Mouse (Mus musculus) left cerebral cortex, postnatal 10 days (tissue): ENCODE results near the gene Cfap58. TPM values are rescaled to one million over a fixed set of nuclear protein-coding genes. Genes with fewer than 3 reads are reported as not detected.

ENCODE experiments used
- DNase-seq, 2 experiments: peaks; one replicate each; pipeline ENCODE4 v3.0.0; 2021 to 2022; ENCODE audit warnings: low spot score in 2 of 2, mixed read lengths in 1 of 2; ENCODE audit errors: extremely low spot score in 1 of 2
- intact Hi-C: fragments of 180-260 bp; cut with DNase I; formaldehyde crosslinking; loops from one replicate; pipeline ENCODE4 v1.15.1; 2025
- microRNA-seq: library from miRNA; unstranded; fragments of <30 nt; microRNA quantifications from one replicate; pipeline ENCODE4 v1.2.0, GENCODE M21; 2022
- total RNA-seq, 2 experiments: library from RNA; stranded (reverse); gene quantifications; 2 replicates each; pipeline ENCODE4 v1.2.3; 2021

The Cfap58 gene
- total RNA-seq, 2 experiments from 2014 or later: 0.54 to 1.2 TPM

GRCm38 (mm10) chr19:48022763-48023162, 85.3 kb downstream of the Cfap58 start:
- intact Hi-C loops: no loop called here
- no peak for DNase-seq

- no peak for DNase-seq
- intact Hi-C loops: no loop called here
Observed at GRCm38 (mm10) chr19:48023726-48024125, 86.3 kb downstream of the Cfap58 start.

GRCm38 (mm10) chr19:48025366-48025765, 87.9 kb downstream of the Cfap58 start:
- peak in 1 of 2 experiments; percentile 22 for DNase-seq

GRCm38 (mm10) chr19:48026882-48027281, 89.4 kb downstream of the Cfap58 start:
- intact Hi-C loops: no loop called here
- DNase-seq: no peak

More at GRCm38 (mm10) chr19:48025366-48025765, 87.9 kb downstream of the Cfap58 start:
- intact Hi-C loops: no loop called here

- intact Hi-C loops: no loop called here
- no peak for DNase-seq
Observed at GRCm38 (mm10) chr19:48039554-48039953, 102.1 kb downstream of the Cfap58 start.

GRCm38 (mm10) chr19:48047315-48047714, 109.8 kb downstream of the Cfap58 start:
- intact Hi-C loops: no loop called here

GRCm38 (mm10) chr19:48049361-48049760, 111.9 kb downstream of the Cfap58 start:
- intact Hi-C loops: no loop called here
- DNase-seq: no peak

More at GRCm38 (mm10) chr19:48047315-48047714, 109.8 kb downstream of the Cfap58 start:
- no peak for DNase-seq

GRCm38 (mm10) chr19:48063289-48063688, 125.8 kb downstream of the Cfap58 start:
- DNase-seq: no peak
- intact Hi-C loops: no loop called here

GRCm38 (mm10) chr19:48079718-48080117, 142.2 kb downstream of the Cfap58 start:
- DNase-seq: no peak
- intact Hi-C loops: no loop called here

GRCm38 (mm10) chr19:48081456-48081855, 144.0 kb downstream of the Cfap58 start:
- DNase-seq: no peak
- intact Hi-C loops: no loop called here

Small RNA genes lying within 50 kb of the gene (microRNA-seq; reads per million reads assigned to microRNA genes)
- gene Gm22240: not detected

Other genes with a start within 250 kb of the Cfap58 start
- gene Col17a1, start 245.6 kb upstream of the Cfap58 start, total RNA-seq: under 1 TPM; 0.32 to 0.51 TPM
- 100 to 1,000 TPM; 101 to 111 TPM for gene Sfr1, start 206.0 kb upstream of the Cfap58 start, total RNA-seq
- 10 to 100 TPM; 74.4 TPM for gene Gsto1, start 82.7 kb upstream of the Cfap58 start, total RNA-seq
- gene Gsto2, start 72.1 kb upstream of the Cfap58 start, total RNA-seq: 1 to 10 TPM in 1 of 2 experiments, under 1 TPM in 1; 0.75 to 1.2 TPM
- gene Cfap43, start 18.4 kb upstream of the Cfap58 start, total RNA-seq: under 1 TPM; 0.41 to 0.59 TPM
- gene Itprip, start 18.4 kb upstream of the Cfap58 start, total RNA-seq: 1 to 10 TPM; 1.5 to 1.9 TPM